Mouse (Mus musculus): ENCODE data around the gene Hrh3. TPM values are rescaled to one million over a fixed set of nuclear protein-coding genes. Genes with fewer than 3 reads are reported as not detected.

Hrh3 gene
- total RNA-seq, 4 experiments from 2014 or later, result 0.22 TPM; not detected in 3

- no peak for DNase-seq (ENCODE audit: low spot score)
Observed at GRCm38 (mm10) chr2:180107081-180107480, 2.8 kb upstream of the Hrh3 start.

- DNase-seq (ENCODE audit: low spot score), result no peak
Observed at GRCm38 (mm10) chr2:180105441-180106190, 1.3 kb upstream of the Hrh3 start.

GRCm38 (mm10) chr2:180104659-180105377 lies 530 bp upstream of the Hrh3 start:
- DNase-seq (ENCODE audit: low spot score), result no peak

- DNase-seq (ENCODE audit: low spot score), result no peak
Observed at GRCm38 (mm10) chr2:180103151-180103977, 924 bp downstream of the Hrh3 start.

- no peak for DNase-seq (ENCODE audit: low spot score)
Observed at GRCm38 (mm10) chr2:180099529-180099928, 4.8 kb downstream of the Hrh3 start.

- DNase-seq (ENCODE audit: low spot score), result no peak
Observed at GRCm38 (mm10) chr2:180098167-180098566, 6.1 kb downstream of the Hrh3 start.

GRCm38 (mm10) chr2:180097585-180097984 lies 6.7 kb downstream of the Hrh3 start:
- no peak for DNase-seq (ENCODE audit: low spot score)

GRCm38 (mm10) chr2:180095711-180096110 lies 8.6 kb downstream of the Hrh3 start:
- no peak for DNase-seq (ENCODE audit: low spot score)

GRCm38 (mm10) chr2:180090285-180090684 lies 14.0 kb downstream of the Hrh3 start:
- no peak for DNase-seq (ENCODE audit: low spot score)

- DNase-seq (ENCODE audit: low spot score), result no peak
Observed at GRCm38 (mm10) chr2:180087472-180087871, 16.8 kb downstream of the Hrh3 start.

- no peak for DNase-seq (ENCODE audit: low spot score)
Observed at GRCm38 (mm10) chr2:180086637-180087027, 17.7 kb downstream of the Hrh3 start.

- no peak for DNase-seq (ENCODE audit: low spot score)
Observed at GRCm38 (mm10) chr2:180085926-180086636, 18.2 kb downstream of the Hrh3 start.

- no peak for DNase-seq (ENCODE audit: low spot score)
Observed at GRCm38 (mm10) chr2:180084565-180084964, 19.7 kb downstream of the Hrh3 start.

- no peak for DNase-seq (ENCODE audit: low spot score)
Observed at GRCm38 (mm10) chr2:180083063-180083462, 21.2 kb downstream of the Hrh3 start.

- DNase-seq (ENCODE audit: low spot score), result no peak
Observed at GRCm38 (mm10) chr2:180080680-180081079, 23.6 kb downstream of the Hrh3 start.

GRCm38 (mm10) chr2:180077622-180078021 lies 26.7 kb downstream of the Hrh3 start:
- DNase-seq (ENCODE audit: low spot score), result no peak

GRCm38 (mm10) chr2:180072886-180073285 lies 31.4 kb downstream of the Hrh3 start:
- no peak for DNase-seq (ENCODE audit: low spot score)

GRCm38 (mm10) chr2:180071671-180072070 lies 32.6 kb downstream of the Hrh3 start:
- no peak for DNase-seq (ENCODE audit: low spot score)

GRCm38 (mm10) chr2:180070481-180071453 lies 33.5 kb downstream of the Hrh3 start, which contains the start of gene Mtg2:
Mtg2 (plus strand) TSS chr2:180070588.
- peak; percentile 96 for DNase-seq (ENCODE audit: low spot score)

- DNase-seq (ENCODE audit: low spot score), result no peak
Observed at GRCm38 (mm10) chr2:180069770-180070480, 34.4 kb downstream of the Hrh3 start.

All from heart, adult 8-10 months (tissue).